Mouse (Mus musculus) CD4-positive, CD25-positive, alpha-beta regulatory T cell, adult 4 months (primary cell): Measurements from ENCODE around the gene Taf9. TPM values are rescaled to one million over a fixed set of nuclear protein-coding genes. Genes with fewer than 3 reads are reported as not detected.

Experiments
- ATAC-seq: one replicate; pipeline ENCODE4 v1.8.0; 2017
- polyA plus RNA-seq, 2 experiments: library from polyadenylated mRNA; unstranded; fragments of 100-300 nt; shearing (Covaris generic); gene quantifications; one replicate each; pipeline ENCODE4 v1.2.1; 2017

The Taf9 gene
- 10 to 100 TPM; 15.8 to 22.5 TPM for polyA plus RNA-seq

DNA sequence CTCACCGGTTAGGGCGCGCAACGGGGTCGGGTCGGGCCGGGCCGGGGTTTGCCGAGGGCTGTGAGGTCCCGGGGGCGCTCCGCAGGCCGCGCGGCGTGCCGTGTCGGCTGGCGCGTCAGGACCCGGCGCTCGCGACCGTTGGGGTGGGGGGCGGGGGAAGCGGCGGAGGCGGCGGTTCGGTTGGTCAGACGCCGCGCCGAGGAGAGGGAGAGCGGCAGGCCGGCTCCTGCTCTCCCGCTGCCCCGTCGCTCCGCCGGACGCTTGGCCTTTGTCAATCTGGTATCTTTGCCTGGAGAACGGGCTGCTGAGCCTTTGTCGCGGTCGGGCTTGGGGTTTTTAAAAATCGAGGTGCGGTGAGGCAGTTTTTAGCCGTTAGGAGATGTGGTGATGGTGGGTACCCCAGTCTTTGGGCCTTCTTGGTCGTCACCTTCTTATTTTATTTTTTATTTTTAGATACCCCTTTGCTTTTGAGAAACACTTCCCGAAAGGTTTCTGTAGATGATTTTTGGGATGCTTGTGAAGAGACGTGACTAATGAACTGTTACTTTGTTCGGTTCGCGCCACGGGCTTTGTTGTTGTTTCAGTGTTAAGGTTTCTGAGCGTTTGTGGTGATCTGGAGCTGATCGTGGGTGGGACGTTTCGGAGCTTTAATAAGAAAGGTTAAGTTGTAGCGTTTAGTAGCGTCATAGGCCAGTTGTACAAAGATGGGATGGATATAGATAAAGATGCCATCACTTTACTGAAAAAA lies at the start of gene Taf9:
Taf9 (plus strand) TSS at position 141 of the 748 bp plus-strand sequence.
- no peak for ATAC-seq

- no peak for ATAC-seq
These were observed 49.0 kb upstream of the Taf9 start for GRCm38 (mm10) chr13:100602239-100602902.

GRCm38 (mm10) chr13:100603031-100603737 lies 48.2 kb upstream of the Taf9 start:
- no peak for ATAC-seq

GRCm38 (mm10) chr13:100603738-100604095 lies 47.7 kb upstream of the Taf9 start:
- ATAC-seq = no peak

DNA sequence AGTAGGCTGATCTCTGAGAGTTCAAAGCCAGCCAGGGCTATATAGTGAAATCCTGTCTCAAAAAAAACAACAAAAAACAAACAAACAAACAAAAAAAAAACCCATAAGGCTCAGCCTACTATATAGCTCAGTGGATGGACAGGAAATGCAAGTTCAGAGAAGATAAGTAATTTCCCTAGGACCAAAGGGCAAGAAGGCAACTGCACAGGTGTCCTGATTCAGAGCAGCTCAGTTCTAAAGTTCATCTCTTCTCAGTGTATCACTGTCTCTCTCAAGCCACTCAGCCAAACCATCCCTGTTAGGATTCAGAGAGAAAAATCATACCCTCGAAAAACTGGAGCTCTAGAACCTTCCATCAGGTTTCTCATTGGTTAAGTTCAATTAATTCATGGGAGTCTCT lies 45.5 kb upstream of the Taf9 start:
- ATAC-seq = no peak

DNA sequence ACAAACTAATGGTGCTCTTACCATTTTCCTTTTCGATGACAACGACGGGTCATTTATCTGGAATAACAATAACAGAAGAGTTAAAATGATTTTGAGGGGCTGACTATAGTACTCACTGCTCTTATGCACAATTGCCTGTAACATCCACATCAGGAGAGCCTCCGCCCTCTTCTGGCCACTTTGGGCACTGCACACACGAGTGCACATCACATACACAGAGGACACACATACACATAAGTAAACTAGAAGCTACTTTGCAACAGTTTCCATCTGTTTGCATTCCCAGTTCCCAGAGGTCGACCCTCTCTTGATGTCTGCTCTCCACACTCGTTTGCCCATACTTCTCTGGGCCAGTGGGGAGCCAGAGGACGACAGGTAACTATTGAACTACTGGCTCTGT lies 43.6 kb upstream of the Taf9 start:
- ATAC-seq = no peak

DNA sequence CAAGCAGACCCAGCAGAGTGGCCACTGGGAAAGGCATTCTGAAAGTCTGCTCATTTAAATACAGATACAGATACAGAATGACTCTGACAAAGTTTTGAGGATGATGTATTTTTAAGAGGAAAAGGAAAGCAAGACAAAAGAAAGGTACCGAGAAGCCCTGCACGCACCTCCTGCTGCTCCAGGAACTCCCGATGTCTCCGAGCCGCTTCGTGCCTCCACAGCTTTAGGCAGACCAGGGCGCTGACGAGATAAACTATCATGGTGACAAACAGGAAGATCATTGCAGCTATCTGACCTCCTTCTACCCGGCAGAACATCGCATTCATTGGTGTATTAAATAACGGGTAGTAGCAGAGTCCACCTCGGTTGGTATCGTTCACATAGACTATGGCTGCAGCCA lies 40.1 kb upstream of the Taf9 start:
- no peak for ATAC-seq

- ATAC-seq = no peak
These were observed 39.1 kb upstream of the Taf9 start for GRCm38 (mm10) chr13:100612251-100612650.

DNA sequence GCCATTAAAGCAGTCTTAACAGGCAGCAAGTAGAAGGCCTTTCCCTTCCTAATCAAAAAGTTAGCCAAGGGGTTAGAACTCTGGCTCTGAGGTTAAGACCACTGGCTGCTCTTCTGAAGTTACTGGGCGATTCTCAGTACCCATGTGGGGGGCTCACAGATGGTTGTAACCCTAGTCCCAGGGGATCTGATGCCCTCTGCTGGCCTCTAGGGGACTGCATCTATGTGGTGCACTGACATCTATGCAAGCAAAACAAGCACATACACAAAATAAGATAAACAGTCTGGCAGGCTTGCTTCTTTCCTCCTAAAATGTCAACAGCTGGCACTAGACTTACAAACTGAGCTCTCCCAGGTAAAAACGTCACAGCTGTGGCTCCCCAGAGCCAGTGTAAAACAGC lies 38.5 kb upstream of the Taf9 start:
- no peak for ATAC-seq

- peak; percentile 81 for ATAC-seq
These were observed 34.9 kb upstream of the Taf9 start, which contains the start of gene Marveld2 for GRCm38 (mm10) chr13:100616181-100617087. Marveld2 (minus strand) TSS chr13:100616971.

GRCm38 (mm10) chr13:100617583-100617982 lies 33.8 kb upstream of the Taf9 start:
- no peak for ATAC-seq

- no peak for ATAC-seq
These were observed 29.1 kb upstream of the Taf9 start for GRCm38 (mm10) chr13:100622241-100622640.

- no peak for ATAC-seq
These were observed 17.2 kb upstream of the Taf9 start for GRCm38 (mm10) chr13:100634106-100634691.

DNA sequence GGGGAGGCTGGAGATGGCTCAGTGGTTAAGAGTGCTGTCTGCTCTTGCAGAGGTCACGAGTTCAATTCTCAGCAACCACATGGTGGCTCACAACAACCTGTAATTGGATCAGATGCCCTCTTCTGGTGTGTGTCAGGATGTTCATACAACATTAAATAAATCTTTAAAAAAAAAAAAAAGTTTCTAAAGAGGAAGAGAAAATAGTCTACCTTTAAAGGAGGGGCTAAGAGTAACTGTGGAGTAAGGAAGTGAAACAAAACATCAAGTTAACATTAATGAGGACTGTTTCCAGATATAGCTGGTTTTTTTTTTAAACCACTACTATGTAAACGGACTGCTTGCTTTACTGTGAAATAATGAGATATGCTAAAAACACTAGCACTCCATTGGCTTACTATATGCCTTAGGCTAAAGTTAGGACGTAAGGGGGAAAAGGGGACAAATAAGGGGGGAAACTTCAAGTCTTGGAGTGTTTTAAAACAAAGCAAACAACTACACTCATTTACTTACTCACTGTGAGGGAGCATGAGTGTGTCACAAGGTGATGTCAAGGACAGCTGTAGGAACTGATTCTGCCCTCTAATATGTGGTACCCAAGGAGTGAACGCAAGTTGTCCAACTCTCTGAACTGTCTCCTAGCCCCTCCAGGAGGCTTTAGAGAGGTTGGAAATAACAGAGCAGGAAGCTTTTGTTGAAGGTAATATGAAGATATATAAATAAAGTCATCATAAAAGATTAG lies 8.7 kb upstream of the Taf9 start:
- ATAC-seq = no peak

DNA sequence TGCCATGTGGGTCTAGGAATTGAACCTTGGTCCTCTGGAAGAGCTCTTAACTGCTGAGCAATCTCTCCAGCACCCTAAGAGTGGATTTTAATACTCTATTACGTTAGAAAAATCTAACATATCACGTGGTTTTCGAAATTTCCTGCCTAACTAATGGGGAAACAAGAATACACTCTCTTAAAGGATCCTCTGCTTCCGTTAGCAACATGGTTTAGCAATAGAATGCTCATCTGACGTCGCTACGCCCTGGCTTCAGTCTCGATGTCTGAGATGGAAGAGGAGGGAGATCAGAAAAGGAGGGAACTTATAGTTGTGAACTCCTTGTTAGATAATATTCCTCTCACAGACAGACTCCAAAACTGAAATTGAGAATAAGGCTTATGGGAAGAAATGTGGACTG lies 3.2 kb upstream of the Taf9 start:
- no peak for ATAC-seq

DNA sequence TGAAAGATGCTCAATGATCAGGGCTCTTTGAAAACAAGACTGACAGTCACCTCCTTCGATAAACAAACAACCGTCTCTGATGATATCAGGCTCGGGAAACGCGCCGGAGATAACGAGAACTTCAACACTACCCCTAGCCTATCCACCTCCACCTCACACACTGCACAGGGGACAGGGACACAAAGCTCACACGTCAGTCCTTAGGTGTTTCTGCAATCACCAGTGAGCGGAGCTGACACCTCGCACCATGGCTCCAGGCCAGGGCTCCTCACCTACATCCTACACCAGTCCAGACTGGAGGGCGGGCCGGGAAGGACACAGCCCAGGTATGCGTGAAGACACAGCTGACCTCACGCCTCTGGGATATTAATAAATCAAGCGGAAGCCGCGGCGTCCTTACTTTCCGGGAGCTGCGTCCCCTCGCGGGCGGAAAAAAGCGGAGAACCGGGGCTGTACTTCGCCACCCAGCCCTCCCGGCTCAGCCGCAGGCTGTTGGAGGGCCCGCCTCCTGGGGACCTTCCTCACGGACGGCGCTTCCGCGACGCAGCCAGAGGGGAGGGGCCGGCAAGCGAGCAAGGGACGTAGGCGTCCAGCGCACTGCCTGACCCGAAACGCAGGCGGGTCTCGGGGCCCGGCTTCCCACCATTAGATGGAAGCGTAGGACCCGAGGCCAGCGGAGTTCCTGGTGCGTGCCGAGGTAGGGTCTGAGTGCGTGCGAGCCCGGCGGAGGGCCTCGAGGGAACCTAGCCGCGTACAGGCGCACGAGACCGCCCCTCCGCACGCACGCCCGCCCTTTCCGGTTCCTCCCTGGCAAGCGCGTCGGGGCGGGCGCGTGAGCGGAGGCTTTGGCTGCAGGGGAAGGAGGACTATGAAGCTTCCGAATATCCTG lies 585 bp upstream of the Taf9 start, which contains the start of the genes Ak6 and Rad17:
Ak6 (plus strand) TSS at position 430 of the 889 bp plus-strand sequence.
Rad17 (minus strand) TSS at position 502 of the 889 bp plus-strand sequence.
- ATAC-seq = peak; percentile 85

- ATAC-seq = no peak
These were observed 6.7 kb downstream of the Taf9 start for GRCm38 (mm10) chr13:100658091-100658490.

DNA sequence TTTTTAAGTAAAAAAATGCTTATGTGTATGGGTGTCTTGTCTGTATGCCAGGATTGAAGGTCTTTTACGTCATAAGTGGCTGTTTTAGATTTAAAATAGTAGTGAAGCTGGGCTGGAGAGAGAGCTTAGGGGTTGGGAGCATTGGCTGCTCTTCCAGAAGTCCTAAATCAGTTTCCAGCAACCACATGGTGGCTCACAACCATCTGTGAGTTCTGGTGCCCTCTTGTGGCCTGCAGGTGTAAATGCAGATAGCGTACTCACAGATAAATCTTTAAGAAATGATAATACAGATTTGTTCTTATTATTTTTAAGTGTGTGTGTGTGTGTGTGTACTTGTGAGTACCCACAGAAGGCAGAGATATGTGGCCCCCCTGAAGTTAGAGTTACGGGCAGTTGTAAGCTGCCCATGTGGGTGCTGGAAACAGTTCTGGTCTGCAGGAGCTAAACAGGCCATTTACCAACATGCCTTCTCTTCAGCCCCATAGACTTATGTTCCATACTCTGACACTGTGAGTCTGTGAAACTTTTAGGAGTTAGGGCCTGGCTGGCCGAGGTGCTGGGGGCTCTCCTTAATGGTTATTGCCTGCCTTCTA lies 8.6 kb downstream of the Taf9 start:
- ATAC-seq = peak; percentile 88

- ATAC-seq = peak; percentile 76
These were observed 18.1 kb downstream of the Taf9 start, which contains the start of gene Ccdc125 for GRCm38 (mm10) chr13:100669291-100670022. Ccdc125 (plus strand) TSS chr13:100669717.
